Mouse (Mus musculus) liver, postnatal 0 days (tissue): Measurements from ENCODE around the gene 9930111J21Rik2. TPM values are rescaled to one million over a fixed set of nuclear protein-coding genes. Genes with fewer than 3 reads are reported as not detected.
A peak's percentile ranks its signal among the peaks of the same experiment; 100 is the strongest.
"Not testable (repeated sequence)": the region's sequence is repeated elsewhere in the genome, so short reads cannot be mapped to it uniquely, and the experiment has no call there.

Source experiments
- ATAC-seq: fragments of 200-750 bp; cut with Nextera tagmentation; 2 replicates; pipeline ENCODE4 v1.8.0; 2017; ENCODE audit warnings: mild to moderate bottlenecking, moderate library complexity
- DNase-seq: peaks from one replicate; pipeline ENCODE4 v3.0.0-alpha.2; 2016
- H3K27ac ChIP-seq: fragments of 300-500 bp; sonication (generic); 2 replicates; pipeline ENCODE4 v1.5.1; 2014; ENCODE audit warnings: antibody characterized with exemption, moderate library complexity, mild to moderate bottlenecking, low read depth
- H3K27me3 ChIP-seq: fragments of 300-500 bp; sonication (generic); 2 replicates; pipeline ENCODE4 v1.6.1; 2014; ENCODE audit warnings: low read length, control low read depth, mixed read lengths; ENCODE audit not compliant: insufficient read depth
- H3K36me3 ChIP-seq: fragments of 300-500 bp; sonication (generic); replicated peaks from 2 replicates; pipeline ENCODE4 v1.6.1; 2014; ENCODE audit warnings: mild to moderate bottlenecking, control low read depth, low read length, moderate library complexity, mixed read lengths; ENCODE audit not compliant: insufficient read depth
- H3K4me1 ChIP-seq: fragments of 300-500 bp; sonication (generic); 2 replicates; pipeline ENCODE4 v1.6.1; 2014; ENCODE audit warnings: antibody characterized with exemption, mild to moderate bottlenecking, control low read depth; ENCODE audit not compliant: insufficient read depth
- H3K4me2 ChIP-seq: fragments of 300-500 bp; sonication (generic); 2 replicates; pipeline ENCODE4 v1.6.1; 2014; ENCODE audit warnings: low read depth, mild to moderate bottlenecking, low read length, moderate library complexity, mixed read lengths
- H3K4me3 ChIP-seq: fragments of 300-500 bp; sonication (generic); 2 replicates; pipeline ENCODE4 v1.5.1; 2014; ENCODE audit warnings: low read depth, low read length
- H3K9ac ChIP-seq: fragments of 300-500 bp; sonication (generic); replicated peaks from 2 replicates; pipeline ENCODE4 v1.6.1; 2014; ENCODE audit warnings: mild to moderate bottlenecking, moderate library complexity
- H3K9me3 ChIP-seq: fragments of 300-500 bp; sonication (generic); 2 replicates; pipeline ENCODE4 v1.6.1; 2016; ENCODE audit warnings: mild to moderate bottlenecking, control low read depth, low read length, mixed read lengths
- WGBS: fragments of 180-500 bp; shearing (Covaris S2); extraction: QIAGEN DNeasy Blood & Tissue Kit; methylation state at CpG from one replicate; pipeline ENCODE4 v1.1.7; 2014; ENCODE audit not compliant: insufficient replicate concordance; 5-methylcytosine and 5-hydroxymethylcytosine counted together
- polyA plus RNA-seq: library from polyadenylated mRNA; unstranded; fragments of >200 nt; fragmentation: Nextera tagmentation; extraction: Ambion mirVana; gene quantifications from 2 replicates; pipeline ENCODE4 v1.2.1, GENCODE M21; 2015

The 9930111J21Rik2 gene
- polyA plus RNA-seq, 1 experiment from 2014 or later, result 1.4 TPM

DNA sequence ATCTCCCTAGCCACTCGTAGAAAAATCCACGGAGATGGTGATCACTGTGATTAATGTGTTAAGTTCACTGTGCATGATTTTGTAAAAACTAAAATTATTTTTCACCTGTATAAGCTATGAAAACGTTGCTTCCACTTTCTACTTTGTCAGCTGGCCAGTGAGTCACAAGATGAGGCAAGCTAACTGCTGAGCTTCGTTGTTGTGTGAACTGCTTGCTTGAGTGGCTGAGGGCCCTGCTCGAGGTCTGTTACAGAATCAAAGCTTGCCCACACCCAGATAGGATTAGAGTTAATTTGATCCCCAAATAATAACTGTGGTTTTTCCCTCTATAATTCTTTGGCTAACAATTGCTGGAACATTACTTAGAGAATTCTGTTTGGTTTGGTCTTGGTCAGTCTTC, 852 bp upstream of the 9930111J21Rik2 start:
- not testable (repeated sequence) for H3K4me1 ChIP-seq, ATAC-seq

DNA sequence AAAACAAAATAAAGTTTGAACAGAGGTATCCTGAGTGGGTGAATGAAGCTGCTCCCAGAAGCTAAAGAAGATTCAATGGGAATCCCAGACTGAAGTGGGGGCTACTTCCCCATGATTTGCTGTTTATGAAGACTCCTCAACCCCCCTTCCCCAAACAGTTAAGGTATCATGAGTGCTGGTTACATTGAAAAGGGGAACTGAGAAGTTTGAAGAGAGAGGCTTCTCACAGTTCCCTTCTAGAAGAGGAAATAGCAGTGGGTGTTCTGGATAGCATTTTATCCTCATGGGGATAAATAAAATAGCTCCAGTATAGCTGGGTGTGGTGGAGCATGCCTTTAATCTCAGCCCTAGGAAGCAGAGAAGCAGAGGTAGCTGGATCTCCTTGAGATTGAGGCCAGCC, 978 bp downstream of the 9930111J21Rik2 start:
- H3K27me3 ChIP-seq, DNase-seq, H3K9me3 ChIP-seq, H3K27ac ChIP-seq, H3K4me2 ChIP-seq, H3K4me3 ChIP-seq, H3K4me1 ChIP-seq, H3K9ac ChIP-seq, H3K36me3 ChIP-seq: not testable (repeated sequence)
- peak; percentile 32 for ATAC-seq

More for the DNA sequence above, 852 bp upstream of the 9930111J21Rik2 start:
- H3K4me3 ChIP-seq, H3K4me2 ChIP-seq, H3K27me3 ChIP-seq, DNase-seq, H3K9ac ChIP-seq, H3K36me3 ChIP-seq, H3K27ac ChIP-seq, H3K9me3 ChIP-seq: not testable (repeated sequence)
- no CpG with 5 or more reads among the region's 5 CpGs for WGBS

DNA sequence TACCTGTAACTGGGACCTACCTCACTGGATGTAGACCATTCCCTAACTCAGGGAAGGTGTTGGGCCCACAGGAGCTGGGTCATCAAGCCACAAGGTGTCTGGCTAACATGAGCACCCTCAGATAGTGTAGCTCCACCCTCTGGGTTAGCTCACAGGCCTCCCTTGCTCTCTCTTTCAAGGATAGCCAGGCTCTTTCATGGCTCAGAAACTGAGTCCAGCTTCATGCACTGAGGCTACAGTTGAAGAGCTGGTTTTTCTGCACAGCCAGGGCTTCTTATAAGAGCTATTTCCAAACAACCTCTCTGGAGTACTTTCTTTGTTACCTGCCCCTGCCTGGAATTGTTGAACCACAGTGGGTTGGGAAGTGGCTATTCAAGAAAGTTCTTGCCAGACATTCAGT, 39.0 kb downstream of the 9930111J21Rik2 start:
- H3K27ac ChIP-seq, H3K27me3 ChIP-seq, H3K4me1 ChIP-seq, H3K4me3 ChIP-seq, H3K4me2 ChIP-seq, H3K36me3 ChIP-seq, H3K9me3 ChIP-seq, H3K9ac ChIP-seq, ATAC-seq, DNase-seq: not testable (repeated sequence)

DNA sequence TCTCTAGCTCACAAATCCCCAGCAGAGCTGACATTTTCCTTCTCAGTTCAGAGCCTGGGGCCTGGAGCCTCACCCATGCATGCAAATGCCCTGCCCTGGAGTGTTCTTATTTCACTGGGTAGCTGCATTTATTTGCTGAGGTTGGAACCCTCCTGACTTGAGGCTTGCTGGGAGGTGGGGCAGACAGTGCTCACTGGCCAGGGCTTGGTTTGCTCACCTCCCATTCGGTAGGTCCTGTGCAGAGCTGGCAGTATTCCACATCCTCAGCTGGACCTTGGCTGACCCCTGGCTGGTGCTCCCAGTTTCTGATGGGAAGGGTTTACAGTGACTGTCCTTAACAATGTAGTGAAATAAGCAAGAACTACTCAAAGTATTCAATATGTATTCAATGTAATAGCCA, 44.3 kb downstream of the 9930111J21Rik2 start:
- not testable (repeated sequence) for H3K27me3 ChIP-seq, H3K4me2 ChIP-seq, DNase-seq, H3K36me3 ChIP-seq, H3K4me1 ChIP-seq, H3K9ac ChIP-seq, H3K9me3 ChIP-seq, H3K4me3 ChIP-seq, H3K27ac ChIP-seq
- ATAC-seq, result peak; percentile 38; the same call in 1 of the 2 replicates
- WGBS, result 13% methylated on average over 1 of the region's 1 CpGs

DNA sequence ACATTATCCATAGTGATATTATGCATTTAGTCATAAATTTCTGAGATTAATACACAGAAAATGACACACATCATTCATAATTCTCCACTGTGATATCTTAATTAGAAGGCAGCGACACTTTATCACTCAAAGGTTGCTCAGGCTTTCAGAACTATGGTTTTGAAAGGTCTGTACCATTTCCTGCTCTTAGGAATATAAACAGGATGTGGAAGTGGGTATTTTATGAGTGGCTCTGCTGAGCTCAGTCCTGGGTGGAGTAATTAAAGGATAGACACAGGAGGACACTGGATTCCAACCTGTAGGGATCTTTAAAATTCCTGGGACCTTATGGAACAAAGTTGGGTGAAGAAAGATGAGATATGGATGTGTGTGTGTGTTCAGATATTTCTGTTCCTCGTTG, 44.7 kb downstream of the 9930111J21Rik2 start:
- H3K27me3 ChIP-seq, DNase-seq, H3K4me3 ChIP-seq, H3K4me1 ChIP-seq, H3K36me3 ChIP-seq, H3K9ac ChIP-seq, H3K27ac ChIP-seq, H3K9me3 ChIP-seq, ATAC-seq, H3K4me2 ChIP-seq: not testable (repeated sequence)
- WGBS, result 51% methylated on average over 2 of the region's 2 CpGs

DNA sequence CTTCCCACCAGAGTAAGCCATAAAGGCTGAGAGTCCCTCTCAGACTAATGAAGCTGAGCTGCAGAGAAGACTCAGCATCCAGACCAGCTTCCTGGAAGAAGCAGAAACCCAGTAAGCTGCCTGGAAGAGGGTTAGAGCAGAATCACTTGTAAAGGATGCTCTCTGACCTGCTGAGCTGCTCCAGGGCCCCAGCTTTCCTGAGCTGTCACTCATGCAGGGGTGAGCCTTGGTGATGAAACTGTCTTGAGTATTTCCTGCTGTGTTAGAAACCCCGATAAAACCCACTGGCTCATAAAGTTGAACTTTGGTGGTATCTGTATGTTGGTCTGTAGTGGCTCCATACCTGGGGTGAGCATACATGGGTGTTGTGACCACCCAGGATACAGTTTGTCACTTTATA, 50.6 kb downstream of the 9930111J21Rik2 start:
- H3K4me1 ChIP-seq, H3K27me3 ChIP-seq, H3K4me2 ChIP-seq, DNase-seq, H3K9me3 ChIP-seq, H3K27ac ChIP-seq, H3K9ac ChIP-seq, H3K36me3 ChIP-seq, H3K4me3 ChIP-seq, ATAC-seq: not testable (repeated sequence)
- WGBS, result 17% methylated on average over 1 of the region's 1 CpGs

DNA sequence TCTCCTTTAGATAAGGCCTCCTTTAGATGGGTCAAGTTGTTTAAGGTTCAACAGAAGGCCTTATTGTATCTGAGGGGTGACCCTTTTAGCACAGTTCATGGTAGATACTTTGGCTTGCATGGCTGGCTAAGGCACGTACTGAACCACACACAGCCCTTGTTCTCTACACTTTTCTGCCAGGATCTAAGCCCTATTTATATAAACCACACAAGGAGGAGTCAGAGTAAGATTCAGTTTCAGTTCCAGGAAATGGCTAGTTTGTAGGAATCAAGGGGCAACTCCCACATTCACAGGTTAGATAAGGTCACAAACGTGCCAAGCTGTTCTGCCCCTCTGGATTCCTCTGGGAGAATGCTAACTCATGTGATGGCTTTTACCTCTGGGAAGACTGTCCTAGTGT, 57.0 kb downstream of the 9930111J21Rik2 start, which contains the start of gene Tgtp1:
Gene Tgtp1, minus strand, starts transcription at position 155 of the 400 bp plus-strand sequence.
- not testable (repeated sequence) for ATAC-seq
- 44% methylated on average over 2 of the region's 2 CpGs for WGBS

DNA sequence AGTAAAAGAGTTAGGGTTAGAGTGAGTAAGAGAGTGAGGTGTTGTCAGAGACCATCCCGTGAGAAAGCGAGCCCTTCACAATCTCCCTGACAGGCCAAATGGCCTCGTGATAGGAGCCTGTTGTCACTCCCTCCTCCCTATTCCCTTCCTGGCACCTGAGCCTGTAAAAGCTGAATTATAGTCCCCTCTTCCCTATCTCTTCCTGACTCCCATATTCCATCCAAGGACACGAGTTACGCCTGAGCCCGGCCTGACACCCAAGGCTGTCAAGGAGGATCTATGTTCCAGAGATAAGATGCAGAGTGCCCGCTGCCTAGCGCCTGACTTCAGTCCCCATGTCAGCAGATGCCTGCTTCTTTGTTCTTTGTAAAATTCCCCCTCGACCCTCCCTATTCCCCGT, 57.7 kb downstream of the 9930111J21Rik2 start:
- DNase-seq, H3K9ac ChIP-seq, H3K4me3 ChIP-seq, H3K9me3 ChIP-seq, H3K27ac ChIP-seq, H3K36me3 ChIP-seq, H3K4me2 ChIP-seq, ATAC-seq, H3K27me3 ChIP-seq: not testable (repeated sequence)
- WGBS, result 59% methylated on average over 10 of the region's 10 CpGs
- peaks cover 11% of the 10 kb centered on the region for H3K4me1 ChIP-seq

More for the DNA sequence above, 57.0 kb downstream of the 9930111J21Rik2 start, which contains the start of gene Tgtp1:
- H3K27me3 ChIP-seq, H3K4me3 ChIP-seq, H3K4me2 ChIP-seq, H3K9ac ChIP-seq, DNase-seq, H3K36me3 ChIP-seq, H3K9me3 ChIP-seq, H3K27ac ChIP-seq: not testable (repeated sequence)
- peaks cover 11% of the 10 kb centered on the region for H3K4me1 ChIP-seq

DNA sequence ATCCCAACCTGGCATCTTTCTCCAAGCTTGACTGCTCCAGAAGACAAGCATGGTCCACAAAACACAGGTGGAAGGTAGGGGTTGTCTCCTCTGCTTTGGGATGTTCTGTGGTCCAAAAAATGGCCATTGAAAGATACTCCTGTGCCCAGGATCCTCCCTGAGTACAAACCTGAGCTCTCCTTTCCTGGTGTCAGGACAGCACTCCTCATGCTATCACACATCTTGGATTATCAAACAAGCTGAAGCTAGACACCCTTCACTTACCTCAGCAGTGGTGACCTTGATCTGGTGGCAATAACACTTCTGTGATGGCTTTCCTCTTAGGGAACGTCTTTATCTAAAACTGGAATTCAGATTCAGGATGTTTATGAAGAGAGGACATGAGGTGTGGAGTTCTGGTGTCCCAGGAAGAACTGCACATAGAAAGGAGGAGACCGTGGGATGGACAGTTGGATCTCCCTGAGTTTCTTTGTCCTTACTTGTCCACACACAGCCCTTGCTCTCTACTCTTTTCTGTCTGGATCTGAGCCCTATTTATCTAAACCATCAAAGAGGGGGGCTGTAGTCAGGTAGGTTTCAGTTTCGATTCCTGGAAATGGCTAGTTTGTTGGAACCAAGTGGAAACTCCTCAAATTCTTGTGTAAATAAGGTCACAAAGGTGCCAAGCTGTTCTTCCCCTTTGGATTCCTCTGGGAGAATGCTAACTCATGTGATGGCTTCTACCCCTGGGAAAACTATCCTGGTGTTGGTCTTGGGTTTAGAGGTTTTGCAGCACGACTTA, 59.1 kb downstream of the 9930111J21Rik2 start, which contains the start of gene Gm12185:
Gene Gm12185, minus strand, starts transcription at position 487 of the 781 bp plus-strand sequence.
- peaks cover 11% of the 10 kb centered on the region for H3K4me1 ChIP-seq
- WGBS, result 48% methylated on average over 4 of the region's 4 CpGs
- H3K9me3 ChIP-seq, DNase-seq, H3K36me3 ChIP-seq, H3K4me2 ChIP-seq, H3K4me3 ChIP-seq, H3K9ac ChIP-seq, H3K27me3 ChIP-seq: not testable (repeated sequence)
- H3K27ac ChIP-seq, result peak within 1 kb of the TSS; percentile 44; the same call in 1 of the 2 replicates
- ATAC-seq, result peak; percentile 51

DNA sequence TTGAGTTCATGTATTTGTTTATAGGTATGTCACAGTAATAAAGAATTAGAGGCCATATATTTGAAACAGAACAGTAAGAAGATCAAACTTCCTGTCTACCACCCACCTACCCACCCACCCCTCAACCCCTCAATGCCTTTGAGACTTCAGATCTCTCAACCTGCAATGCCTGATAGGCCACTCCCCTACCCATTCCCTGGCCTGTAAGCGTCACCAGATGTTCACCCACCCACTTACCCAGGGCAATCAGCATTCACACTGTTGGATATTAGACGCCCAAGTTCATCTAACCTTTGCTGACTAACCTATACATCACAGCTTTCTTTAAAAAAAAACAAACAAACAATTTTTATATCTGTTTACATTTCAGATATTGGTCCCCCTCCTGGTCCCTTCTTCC, 61.1 kb downstream of the 9930111J21Rik2 start:
- not testable (repeated sequence) for H3K27ac ChIP-seq, H3K27me3 ChIP-seq, H3K9me3 ChIP-seq, H3K4me3 ChIP-seq, H3K36me3 ChIP-seq, DNase-seq, H3K9ac ChIP-seq
- H3K4me1 ChIP-seq, result peaks cover 11% of the 10 kb centered on the region
- peak overlapping the region; percentile 26; the same call in 1 of the 2 replicates for H3K4me2 ChIP-seq
- ATAC-seq, result peak; percentile 46
- WGBS, result 76% methylated on average over 2 of the region's 2 CpGs
